Mouse (Mus musculus) A20 (cell line): Measurements from ENCODE around the gene Spryd3.
"Not testable (repeated sequence)": the region's sequence is repeated elsewhere in the genome, so short reads cannot be mapped to it uniquely, and the experiment has no call there.

Experiments used
- DNase-seq: peaks from one replicate; pipeline ENCODE4 v3.0.0-alpha.2; 2011; ENCODE audit warnings: low read depth, low spot score

The Spryd3 gene

DNA sequence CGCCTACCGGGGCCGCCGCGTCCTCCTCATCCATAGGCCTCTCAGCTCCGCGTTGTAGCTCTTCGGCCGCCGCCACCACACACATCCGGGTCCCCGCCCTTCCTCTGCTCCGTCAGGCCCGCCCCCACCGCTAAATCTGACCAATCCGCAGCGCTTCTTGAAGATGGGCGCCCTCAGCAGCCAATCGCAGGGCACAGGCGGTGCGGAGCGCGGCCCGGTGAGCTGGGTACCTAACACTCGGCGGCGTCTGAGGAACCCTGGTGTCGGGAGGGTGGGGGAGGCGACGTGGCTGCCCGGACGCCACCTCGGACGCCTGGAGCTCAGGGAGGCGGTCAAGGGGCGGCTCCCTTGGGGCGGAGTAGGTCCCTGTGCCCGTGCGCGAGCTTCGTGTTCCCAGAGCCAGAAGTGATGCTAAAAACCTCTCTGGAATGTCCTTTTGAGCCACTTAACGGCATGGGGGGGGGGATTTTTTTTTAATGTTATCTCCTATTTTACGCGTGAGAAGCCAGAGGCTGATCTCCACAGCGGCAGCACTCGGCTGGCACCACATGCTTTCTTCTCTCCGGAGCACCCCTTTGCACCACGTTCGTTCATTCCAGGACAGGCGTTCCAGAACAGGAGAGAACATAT lies at the start of gene Spryd3:
Spryd3 (minus strand) TSS at position 106 of the 630 bp plus-strand sequence.
- peak; percentile 98 for DNase-seq

DNA sequence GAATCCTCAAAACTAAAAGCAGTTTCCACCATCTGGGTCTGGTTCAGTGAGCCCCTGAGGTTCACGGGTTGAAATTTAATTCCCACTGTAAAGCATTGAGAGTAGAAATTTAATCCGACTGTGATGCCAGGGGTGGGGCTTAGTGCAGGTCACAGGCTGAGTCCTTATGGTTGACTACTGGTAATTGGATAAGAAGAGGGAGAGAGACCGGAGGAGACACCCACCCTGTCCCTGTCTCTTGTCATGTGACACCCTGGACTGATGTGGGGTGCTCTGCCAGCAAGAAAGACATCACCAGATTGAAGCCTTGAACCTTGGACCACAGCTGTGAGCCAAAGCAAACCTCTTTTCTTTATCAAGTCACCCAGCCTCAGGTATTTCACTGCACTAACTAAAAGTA lies 47.0 kb upstream of the Spryd3 start:
- DNase-seq: no peak

DNA sequence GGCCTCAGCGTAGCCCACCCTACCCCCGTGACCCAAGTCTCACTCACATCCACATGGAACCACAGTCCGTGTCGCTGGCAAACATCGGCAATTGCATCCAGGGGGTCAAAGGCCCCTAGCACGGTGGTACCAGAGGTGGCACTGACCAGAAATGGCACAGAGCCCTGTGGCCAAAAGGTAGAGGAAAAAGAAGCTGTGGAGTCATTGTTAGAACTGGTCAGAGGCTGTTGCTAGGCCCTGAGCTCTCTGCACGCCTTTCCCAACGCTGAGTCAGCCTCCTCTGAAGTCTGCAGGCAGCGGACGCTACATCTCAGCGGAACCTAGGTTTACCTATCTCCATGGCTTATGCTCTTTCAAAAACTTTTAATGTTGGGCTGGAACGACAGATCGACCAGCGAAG lies 43.9 kb upstream of the Spryd3 start:
- no peak for DNase-seq

DNA sequence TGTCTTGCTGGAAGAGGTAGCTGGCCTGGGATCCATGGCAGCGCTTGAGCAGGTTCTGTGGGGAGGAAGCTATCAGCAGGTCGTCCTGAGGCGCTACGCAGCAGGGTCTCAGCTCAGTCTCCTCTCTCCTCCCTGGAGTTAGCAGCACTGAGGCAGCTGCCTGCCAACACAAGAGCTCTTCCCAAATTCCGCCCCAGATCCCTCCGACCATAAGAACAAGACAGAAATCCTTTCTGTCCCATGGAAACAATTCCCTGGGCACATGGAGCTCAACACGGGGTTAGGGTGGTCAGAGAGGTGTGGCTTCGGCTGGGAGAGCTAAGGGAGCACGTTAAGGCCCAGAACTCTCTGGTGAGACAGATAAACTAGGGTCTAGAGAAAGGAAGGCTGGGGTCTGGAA lies 43.1 kb upstream of the Spryd3 start:
- no peak for DNase-seq

DNA sequence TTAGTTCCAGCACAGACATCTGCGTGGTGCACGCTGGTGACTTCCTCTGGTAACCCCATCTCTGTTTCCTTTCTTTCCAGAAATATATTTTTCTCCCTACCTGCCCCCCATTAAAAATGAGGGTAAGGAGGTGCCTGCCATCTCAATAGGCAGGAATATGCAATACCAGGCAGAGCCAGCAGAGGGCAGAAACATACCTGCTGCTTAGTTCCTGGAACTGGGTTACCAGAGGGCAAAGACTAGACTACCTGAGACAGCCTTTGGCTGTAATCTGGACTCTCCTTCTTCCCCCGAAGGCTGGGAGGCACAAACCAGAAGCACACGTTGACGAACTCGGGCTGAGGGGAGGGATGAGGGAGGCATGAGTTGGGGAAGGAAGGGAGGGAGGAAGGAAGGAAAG lies 42.2 kb upstream of the Spryd3 start:
- DNase-seq: peak; percentile 79

DNA sequence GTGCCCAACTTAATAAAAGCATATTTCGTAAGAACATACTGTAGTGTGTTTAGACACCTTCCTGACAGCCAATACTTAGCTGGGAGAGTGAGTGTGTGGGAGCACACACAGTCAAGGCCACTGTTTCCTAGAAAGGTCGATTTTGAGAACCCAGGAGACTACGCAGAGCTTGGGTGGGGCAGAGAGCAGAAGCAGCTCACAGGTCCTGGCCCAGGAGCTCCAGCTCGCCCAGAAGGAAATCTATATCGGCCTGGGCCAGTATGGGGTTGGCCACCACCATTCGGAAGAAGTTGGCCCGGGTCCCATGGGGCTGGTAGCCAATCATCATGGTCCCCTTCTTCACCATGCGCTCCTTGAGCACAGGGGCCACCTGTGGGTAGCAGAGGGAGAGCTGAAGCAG lies 41.4 kb upstream of the Spryd3 start:
- no peak for DNase-seq

DNA sequence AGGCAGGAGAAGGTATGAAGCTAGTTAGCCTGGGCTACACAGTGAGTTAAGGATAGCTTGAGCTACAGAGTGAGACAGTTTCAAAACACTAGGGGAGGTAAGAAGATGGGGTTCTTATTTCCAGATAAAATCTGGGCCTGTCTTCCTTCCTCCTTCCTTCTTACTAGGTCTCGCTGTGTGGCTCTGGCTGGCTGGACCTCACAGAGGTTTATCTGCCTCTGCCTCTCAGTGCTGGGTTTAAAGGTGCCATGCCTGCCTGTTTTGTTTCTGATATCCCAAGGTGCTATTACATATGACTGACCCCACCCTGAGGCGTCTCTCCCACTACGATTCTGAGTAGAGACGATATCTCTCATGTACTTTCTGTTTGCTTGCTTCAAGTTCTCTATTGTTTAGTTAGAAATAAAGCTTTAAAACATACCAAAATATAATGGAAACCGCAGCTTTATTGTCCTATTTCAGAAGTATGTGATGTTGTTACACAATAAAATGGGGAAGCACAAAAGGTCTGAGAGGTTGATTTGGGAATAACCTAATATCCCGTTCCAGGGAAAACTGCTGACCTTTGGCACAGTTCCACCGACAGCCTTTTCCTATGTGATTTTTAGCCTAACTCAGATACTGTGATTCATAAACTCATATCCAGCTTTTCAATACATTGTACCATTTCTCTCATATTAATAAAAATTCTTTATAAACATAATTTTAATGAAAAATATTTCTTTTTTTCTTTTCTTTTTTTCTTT lies 40.7 kb upstream of the Spryd3 start:
- no peak for DNase-seq

DNA sequence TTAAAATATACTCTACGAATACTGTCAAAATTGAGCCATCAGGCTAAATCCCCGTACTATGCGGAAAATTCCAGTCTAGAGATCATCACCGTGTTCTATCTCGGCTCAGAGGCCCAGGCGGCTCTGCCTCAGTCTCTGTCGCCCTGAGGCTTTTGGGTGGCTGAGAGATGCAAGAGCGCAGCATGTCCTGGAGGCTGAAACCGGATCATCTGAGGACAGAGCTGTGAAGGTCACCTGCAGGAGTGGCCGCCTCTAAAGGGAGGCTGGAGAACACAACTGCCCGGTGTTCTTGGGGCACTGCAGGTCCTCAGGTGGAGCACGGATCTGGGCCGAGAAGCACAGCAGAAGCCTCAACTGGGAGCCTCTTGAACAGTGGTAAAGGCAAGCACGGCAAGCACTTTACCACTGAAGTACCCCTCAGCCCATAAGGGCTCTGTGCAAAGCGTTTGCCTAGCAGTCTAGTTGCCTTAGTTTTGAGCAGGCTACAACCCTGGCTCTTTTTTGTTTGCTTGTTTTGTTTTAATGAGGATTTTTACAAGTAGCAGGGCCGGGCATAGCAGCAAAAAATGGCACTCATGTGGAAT lies 39.8 kb upstream of the Spryd3 start:
- no peak for DNase-seq

DNA sequence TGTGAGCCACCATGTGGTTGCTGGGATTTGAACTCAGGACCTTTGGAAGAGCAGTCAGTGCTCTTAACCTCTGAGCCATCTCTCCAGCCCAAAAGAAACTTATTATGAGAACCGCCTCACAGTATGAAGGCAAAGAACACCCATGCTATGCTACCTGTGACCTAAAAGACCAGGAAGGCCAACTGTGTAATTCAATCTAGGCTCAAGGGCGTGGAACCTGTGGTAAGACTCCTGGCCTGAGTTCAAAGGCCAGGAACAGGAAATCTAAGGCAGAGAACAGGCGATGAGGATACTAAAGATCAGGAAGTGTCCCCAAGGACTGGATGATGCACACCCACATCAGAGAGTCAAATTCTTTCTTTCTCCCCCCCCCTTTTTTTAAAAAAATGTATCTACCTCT lies 37.5 kb upstream of the Spryd3 start:
- DNase-seq: no peak

DNA sequence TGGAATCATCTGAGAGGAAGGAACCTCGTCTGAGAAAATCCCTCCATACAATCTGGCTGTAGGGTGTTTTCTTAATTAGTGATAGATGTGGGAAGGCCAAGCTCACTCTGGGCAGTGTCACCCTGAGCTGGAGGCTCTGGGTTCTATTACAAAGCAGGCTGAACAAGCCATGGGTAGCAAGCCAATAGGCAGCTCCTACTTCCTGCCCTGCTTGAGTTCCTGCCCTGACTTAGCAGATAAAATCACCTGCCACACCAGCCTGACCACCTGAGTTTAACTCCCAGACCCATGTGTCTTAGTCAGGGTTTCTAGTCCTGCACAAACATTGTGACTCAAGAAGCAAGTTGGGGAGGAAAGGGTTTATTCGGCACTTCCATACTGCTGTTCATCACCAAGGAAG lies 33.0 kb upstream of the Spryd3 start:
- no peak for DNase-seq

DNA sequence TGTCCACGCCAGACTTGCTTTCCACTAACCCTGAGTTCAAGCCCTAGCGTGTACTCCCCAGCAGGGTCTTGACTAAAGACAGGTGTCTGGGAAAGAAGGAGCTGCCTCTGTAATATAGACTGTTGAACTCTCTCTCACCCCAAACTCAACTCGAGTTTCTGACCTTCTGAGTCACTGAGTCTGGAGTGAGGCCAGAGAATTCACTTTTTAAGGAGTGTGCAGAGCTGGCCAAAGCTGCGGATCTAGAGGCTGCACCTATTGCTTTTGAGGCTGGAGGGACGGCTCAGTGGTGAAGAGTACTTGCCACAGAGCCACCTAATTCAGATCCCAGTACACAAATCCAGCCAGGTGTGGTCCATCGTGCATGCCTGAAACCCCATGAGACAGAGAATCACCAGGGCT lies 31.6 kb upstream of the Spryd3 start:
- no peak for DNase-seq

DNA sequence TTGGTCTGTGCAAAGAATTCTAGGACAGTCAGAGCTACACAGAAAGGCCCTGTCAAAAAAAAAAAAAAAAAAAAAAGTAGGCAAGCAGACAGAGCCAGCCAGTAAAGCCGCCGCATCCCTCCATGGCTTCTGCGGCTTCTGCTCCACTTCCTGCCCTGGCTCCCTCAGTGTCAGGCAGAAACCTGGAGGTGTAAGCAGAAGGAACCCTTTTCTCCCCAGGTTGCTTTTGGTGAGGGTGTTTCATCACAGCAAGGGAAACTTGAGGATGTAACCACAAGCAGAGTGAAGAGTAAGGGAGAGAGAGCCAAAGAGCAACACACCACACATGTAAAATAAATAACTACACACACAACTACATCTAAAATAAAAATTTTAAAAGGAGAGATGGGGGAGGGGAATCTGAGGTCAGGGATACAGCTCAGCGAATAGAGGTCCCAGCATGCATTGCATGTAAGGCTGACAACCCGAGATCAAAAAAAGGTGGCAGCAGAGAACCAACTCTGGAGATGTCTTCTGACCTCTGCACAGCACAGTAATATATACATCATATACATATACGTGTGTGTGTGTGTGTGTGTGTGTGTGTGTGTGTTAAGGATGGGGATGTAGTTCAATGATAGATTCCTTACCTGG lies 29.6 kb upstream of the Spryd3 start:
- DNase-seq: no peak

DNA sequence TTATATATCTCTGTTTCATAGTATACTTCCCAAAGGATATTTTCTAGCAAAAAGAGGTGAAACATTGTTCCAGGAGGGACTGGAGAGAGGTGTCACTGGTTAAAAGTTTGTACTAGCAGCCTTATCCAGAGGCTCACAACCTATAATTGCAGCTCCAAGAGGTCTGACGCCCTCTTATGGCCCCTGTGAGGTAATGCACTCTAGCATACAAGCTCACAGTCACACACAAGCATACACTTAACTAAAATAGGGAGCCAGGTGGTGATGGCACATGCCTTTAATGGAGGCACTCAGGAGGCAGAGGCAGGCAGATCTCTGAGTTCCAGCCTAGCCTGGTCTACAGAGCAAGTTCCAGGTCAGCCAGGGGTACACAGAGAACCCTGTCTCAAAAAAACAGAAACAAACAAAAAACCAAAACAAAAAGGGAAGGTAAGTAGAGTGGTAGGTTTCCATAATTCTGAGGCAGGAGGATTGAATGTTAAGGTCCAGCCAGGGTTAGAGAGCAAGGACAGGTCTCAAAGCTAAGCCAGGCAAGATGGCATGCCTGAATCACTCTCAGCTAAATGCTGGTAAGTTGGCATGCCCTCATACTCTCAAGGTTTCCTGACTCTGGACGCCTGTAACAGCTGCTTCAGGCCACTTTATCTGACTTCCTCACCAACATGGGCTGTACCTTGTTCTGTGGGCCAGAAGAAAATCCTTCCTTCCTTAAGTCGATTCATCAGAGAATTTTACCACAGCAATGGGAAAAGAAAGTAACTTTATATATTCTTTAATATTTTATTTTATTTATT lies 28.1 kb upstream of the Spryd3 start:
- DNase-seq: no peak

DNA sequence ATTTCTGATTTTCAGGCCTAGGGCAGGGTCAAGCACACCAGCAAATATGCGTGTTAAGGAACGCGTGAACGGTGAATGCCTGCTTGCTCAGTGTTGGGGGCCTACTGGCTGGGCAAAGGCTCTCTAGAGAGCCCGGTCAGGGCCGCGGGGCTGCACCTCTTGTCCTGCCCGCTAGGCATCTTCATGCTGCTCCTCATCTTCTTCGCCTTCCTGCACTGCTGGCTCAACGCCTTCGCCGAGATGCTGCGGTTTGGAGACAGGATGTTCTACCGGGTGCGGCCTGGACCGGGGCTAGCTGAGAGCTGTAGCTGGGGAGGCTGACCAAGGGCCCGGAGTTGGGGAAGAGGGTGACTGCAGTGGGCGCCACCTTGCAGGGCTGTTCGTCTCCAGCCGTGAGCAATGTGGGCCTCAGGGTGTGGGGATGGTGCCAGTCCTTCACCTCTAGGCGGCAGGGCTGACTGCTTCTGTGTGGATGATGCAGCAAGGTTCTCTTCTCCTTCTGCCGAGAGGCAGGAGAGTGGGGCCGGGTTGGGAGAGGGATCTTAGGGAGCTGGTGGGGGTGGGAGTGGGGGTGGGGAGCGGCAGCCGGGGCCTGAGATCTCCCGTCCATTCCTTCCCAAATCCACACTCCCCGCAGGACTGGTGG lies 24.5 kb upstream of the Spryd3 start:
- no peak for DNase-seq

DNA sequence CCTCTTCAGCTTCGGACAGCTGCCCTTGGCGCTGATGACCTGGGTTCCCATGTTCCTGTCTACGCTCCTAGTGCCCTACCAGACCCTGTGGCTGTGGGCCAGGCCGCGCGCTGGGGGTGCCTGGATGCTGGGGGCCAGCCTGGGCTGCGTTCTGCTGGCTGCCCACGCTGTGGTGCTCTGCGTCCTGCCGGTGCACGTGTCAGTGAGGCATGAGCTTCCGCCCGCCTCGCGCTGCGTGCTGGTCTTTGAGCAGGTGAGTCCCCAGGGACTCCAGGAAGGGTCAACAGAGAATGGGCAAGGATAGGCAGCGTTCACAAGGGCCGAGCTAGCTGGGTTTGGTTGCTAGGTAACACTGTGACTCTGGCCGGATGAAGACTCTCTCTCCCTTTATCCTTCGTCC lies 20.8 kb upstream of the Spryd3 start:
- DNase-seq: no peak

DNA sequence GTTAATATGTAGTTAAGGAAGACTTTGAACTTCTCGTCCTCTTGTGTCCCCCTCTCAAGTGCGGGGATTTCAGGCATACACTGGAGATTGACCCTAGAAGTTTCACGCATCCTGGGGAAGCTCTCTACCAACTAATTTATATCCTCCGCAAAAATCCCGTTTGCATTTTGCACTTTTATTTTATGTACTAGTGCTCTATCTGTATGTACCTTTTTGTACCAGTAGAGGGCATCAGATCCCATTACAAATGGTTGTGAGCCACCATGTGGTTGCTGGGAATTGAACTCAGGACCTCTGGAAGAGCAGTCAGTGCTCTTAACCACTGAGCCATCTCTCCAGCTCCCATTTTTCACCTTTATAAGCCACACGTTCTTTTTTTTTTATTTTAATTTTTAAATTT lies 19.0 kb upstream of the Spryd3 start:
- not testable (repeated sequence) for DNase-seq

DNA sequence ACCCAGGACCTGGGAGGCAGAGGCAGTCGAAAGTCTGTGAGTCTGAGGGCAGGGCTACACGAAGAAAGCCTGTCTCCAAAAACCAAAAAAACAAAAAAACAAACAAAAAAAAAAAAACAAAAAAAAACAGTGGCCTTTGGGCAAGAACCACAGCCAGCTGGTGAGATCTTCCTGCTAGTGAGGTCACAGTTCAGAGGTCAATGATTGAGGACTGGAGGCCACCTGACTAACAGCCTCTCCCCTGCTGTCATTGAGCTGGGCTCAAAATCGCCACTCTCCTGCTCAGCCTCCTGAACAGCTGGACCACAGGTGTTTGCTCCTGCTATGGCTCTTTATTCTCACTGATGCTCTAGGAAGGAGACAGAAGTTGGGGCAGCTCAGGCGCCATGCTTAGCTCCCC lies 16.6 kb upstream of the Spryd3 start:
- DNase-seq: no peak

DNA sequence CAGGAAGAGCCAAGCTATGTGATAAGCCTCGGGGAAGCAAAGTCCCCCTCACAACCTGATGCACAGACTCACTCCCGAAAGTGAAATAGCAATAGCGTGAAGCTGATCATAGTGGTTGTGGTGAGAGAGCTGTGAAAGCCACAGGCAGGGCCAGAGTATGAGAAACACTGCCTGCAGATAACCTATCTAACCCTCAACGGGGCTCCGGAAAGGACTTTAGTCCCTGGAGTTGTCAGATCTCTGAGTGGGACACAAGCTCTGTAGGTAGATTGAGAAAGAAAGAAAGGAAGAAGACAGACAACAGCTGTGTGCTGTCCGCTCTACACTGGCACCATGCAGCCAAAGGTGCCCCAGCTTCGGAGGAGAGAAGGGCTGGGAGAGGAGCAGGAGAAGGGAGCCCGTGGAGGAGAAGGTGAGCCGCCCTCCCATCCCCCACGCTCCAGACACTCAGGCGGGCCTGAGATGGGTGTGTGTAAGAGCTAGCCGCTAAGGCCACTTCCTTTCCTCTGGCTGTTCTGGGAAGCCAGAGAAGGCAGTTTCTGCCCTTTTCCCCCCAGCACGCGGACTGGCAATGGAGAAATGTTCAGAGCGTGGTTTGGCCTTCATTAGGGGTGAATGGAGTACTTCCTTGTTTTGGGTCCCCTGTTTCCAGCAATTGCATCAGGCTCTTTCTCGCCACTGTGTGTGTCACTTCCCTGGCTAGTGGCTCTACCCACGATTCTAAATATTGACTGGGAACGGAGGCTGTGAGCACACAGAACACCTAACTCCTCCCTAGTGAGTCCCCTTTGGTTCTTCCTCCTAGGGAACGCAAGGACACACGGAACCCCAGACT lies 14.5 kb upstream of the Spryd3 start, which contains the start of gene Soat2:
Soat2 (plus strand) TSS at position 226 of the 835 bp plus-strand sequence.
- no peak for DNase-seq

DNA sequence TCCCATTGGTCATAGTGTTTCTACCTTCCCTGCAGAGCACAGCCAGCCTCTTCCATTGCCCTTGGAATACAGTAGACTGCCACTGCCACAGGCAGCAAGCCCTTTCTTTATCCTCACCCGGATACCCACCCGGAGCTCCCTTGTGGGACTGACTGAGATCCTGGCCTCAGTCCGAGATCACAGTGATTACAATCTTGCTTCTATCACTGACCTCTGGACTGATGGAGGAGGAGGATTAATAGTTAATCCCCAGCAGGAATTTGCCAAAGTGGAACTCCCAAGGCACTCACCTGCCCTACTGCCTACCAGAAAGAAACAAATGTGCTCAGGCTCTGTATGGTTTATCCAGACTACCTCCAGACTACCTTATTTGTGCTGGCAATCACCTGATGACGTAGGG lies 13.5 kb upstream of the Spryd3 start:
- DNase-seq: no peak

DNA sequence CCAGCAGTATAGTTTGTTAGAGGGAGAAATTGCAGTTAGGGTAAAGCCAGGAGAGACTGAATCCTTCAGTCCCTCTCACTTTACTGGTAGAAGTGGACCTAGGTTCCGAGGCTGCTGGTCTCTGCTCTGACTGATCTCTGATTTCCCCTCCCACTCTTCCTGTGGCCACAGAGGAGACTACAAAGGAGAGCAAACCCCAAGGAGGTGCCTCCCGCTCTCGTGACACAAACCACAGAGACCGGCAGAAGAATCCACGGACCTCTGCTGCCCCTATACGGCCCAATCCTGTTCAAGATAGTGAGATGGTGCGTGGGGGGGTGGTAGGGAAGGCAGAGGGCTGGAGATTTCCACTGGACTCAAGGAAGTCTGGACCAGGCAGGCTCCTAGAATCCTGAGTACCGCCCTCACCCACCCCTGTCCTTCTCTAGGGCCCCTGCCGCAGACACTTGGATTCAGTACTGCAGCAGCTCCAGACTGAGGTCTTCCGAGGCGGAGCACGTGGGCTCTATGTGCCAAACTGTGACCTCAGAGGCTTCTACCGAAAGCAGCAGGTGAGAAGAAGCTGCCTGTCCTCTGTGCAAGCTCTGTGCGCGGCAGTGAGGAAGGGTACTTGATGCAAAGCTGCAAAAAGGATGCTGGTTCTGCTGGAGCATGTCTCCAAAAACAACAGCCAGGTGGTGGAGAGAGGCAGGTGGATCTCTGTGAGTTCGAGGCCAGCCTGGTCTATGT lies 11.8 kb upstream of the Spryd3 start:
- DNase-seq: no peak
